Mouse (Mus musculus): ENCODE measurements around the gene Ptpn7. TPM values are rescaled to one million over a fixed set of nuclear protein-coding genes. Genes with fewer than 3 reads are reported as not detected.
A peak's percentile ranks its signal among the peaks of the same experiment; 100 is the strongest.

The Ptpn7 gene
- total and polyA plus RNA-seq, 3 experiments = 202 to 215 TPM; not detected in 1

DNA sequence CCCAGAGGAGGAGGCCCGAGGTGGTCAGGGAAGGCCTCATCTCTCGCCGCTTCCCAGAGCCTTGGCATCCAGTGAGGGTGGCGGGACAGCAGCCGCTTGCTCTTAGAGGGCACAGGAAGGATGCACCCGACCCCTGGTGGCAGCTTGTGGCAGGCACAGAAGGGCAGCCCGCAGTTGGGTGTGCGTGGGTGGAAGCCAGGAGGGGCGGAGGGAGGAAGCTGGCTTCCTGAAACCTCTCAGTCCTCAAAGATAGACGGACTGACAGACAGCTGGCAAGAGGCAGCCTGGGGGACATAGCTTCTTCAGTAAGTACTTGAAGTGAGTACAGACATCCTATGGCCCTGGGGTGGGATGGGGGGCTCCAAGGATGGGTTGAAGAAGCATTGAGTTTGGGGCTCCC lies at the start of gene Ptpn7 (continued):
- TF ChIP-seq CTCF (IDR thresholded peaks at IDR 0.05 in 2 of 3, conservative IDR thresholded peaks at IDR 0.05 in 1 of 3; ENCODE audit: control insufficient read depth in 1 of 3, insufficient read depth in 1 of 3, low read depth in 2 of 3, low read length in 3 of 3, poor library complexity in 1 of 3, severe bottlenecking in 1 of 3) = peak; percentile 65 to 81 (median 78)
- no peak for TF ChIP-seq GATA1 (IDR thresholded peaks at IDR 0.05; ENCODE audit: low read depth, low read length)
- TF ChIP-seq SMC3 (IDR thresholded peaks at IDR 0.05; ENCODE audit: low read depth, low read length) = peak; percentile 40

DNA sequence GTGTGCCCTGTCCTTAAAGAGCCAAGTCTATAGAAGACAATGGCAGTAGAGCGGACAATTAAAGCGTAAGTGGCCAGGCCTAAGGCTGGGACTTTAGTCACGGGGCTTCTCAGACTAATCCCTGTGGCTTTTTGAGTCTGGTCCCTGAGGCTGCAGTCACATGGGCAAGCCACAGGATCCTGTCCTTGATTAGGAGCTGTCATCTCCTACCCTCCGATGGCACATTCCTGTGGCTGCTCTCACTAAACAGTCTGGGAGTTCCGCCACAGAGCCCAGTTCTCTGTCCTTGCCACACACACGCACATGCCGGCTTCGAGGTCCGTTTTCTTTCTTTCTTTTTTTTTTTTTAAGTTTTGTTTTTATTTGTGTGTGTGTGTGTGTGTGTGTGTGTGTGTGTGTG lies 49.0 kb upstream of the Ptpn7 start:
- no peak for TF ChIP-seq ZNF384 (IDR thresholded peaks at IDR 0.05; ENCODE audit: low read depth, low read length)
- TF ChIP-seq ZKSCAN1 (IDR thresholded peaks at IDR 0.05; ENCODE audit: low read depth, low read length) = no peak
- no peak for TF ChIP-seq SMC3 (IDR thresholded peaks at IDR 0.05; ENCODE audit: low read depth, low read length)
- TF ChIP-seq RAD21 (IDR thresholded peaks at IDR 0.05; ENCODE audit: low read depth, low read length) = no peak
- Histone ChIP-seq H3K4me3 (ENCODE audit: control insufficient read depth in 1 of 2, insufficient read depth in 1 of 2, low read depth in 2 of 2, low read length in 2 of 2) (no peak overlapping the region), H3K9ac (ENCODE audit: control insufficient read depth, low read depth, low read length, poor library complexity, severe bottlenecking) (no peak overlapping the region), H3K27ac (ENCODE audit: control insufficient read depth, low read depth, low read length) (no peak overlapping the region), H3K79me2 (ENCODE audit: control insufficient read depth, insufficient read depth, low read length, poor library complexity) (no peaks in the 10 kb centered on the region), H3K36me3 (ENCODE audit: control insufficient read depth in 1 of 2, insufficient read depth in 2 of 2, low read length in 2 of 2) (no peaks in the 10 kb centered on the region), H3K9me3 (replicated peaks; ENCODE audit: insufficient read depth, low read length) (no peaks in the 10 kb centered on the region), H3K4me1 (ENCODE audit: control insufficient read depth in 1 of 2, insufficient read depth in 2 of 2, low read length in 2 of 2) (no peaks in the 10 kb centered on the region), H3K27me3 (ENCODE audit: control insufficient read depth in 1 of 2, insufficient read depth in 2 of 2, low read length in 2 of 2) (no peaks in the 10 kb centered on the region; a peak in 1 of 4 replicates)
- DNase-seq (ENCODE audit: low read depth, low spot score) = no peak

DNA sequence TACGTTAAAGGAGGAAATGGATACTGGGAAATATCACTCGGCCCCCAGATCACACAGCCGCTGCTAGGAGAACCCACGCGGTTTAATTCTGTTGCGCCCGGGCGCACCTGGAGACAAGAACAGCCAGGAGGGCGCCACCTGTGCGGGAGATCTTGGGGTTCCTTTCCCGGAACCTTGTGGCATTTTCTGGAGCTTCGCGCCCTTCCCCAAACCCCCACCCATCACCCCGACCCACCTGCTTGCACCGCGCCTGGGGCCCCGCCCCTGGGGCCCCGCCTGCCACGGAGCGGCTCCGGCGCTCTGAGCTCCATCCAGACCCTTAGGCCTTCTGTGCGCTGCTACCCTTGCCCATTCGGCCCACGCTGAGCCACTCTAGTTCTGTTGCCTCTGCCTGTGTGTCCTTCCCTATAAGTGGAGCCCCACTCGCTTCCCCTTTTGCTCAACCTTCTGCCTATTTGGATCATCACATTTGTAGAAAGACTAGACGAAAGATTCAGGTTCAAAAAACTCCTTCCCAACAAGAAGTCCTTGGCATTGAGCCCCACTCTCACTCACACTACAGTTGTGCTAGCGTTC lies 47.1 kb upstream of the Ptpn7 start:
- Histone ChIP-seq H3K9me3 (replicated peaks; ENCODE audit: insufficient read depth, low read length) (no peaks in the 10 kb centered on the region), H3K9ac (ENCODE audit: control insufficient read depth, low read depth, low read length, poor library complexity, severe bottlenecking) (no peak overlapping the region), H3K27ac (ENCODE audit: control insufficient read depth, low read depth, low read length) (no peak overlapping the region), H3K4me3 (ENCODE audit: control insufficient read depth in 1 of 2, insufficient read depth in 1 of 2, low read depth in 2 of 2, low read length in 2 of 2) (no peak overlapping the region), H3K27me3 (ENCODE audit: control insufficient read depth in 1 of 2, insufficient read depth in 2 of 2, low read length in 2 of 2) (no peaks in the 10 kb centered on the region; a peak in 2 of 4 replicates), H3K36me3 (ENCODE audit: control insufficient read depth in 1 of 2, insufficient read depth in 2 of 2, low read length in 2 of 2) (no peaks in the 10 kb centered on the region), H3K79me2 (ENCODE audit: control insufficient read depth, insufficient read depth, low read length, poor library complexity) (no peaks in the 10 kb centered on the region), H3K4me1 (ENCODE audit: control insufficient read depth in 1 of 2, insufficient read depth in 2 of 2, low read length in 2 of 2) (no peaks in the 10 kb centered on the region)
- TF ChIP-seq MXI1 (IDR thresholded peaks at IDR 0.05; ENCODE audit: low read depth, low read length) = no peak
- no peak for TF ChIP-seq TBP (IDR thresholded peaks at IDR 0.05; ENCODE audit: low read depth, low read length)
- no peak for TF ChIP-seq USF2 (IDR thresholded peaks at IDR 0.05; ENCODE audit: borderline replicate concordance in 1 of 2, insufficient read depth in 1 of 2, low read depth in 1 of 2, low read length in 2 of 2)
- no peak for TF ChIP-seq SIN3A (IDR thresholded peaks at IDR 0.05; ENCODE audit: low read length)
- no peak for TF ChIP-seq E2F4 (IDR thresholded peaks at IDR 0.05; ENCODE audit: borderline replicate concordance, low read depth, low read length)
- TF ChIP-seq JUND (IDR thresholded peaks at IDR 0.05; ENCODE audit: low read depth, low read length) = no peak
- TF ChIP-seq ZMIZ1 (IDR thresholded peaks at IDR 0.05; ENCODE audit: low read depth, low read length) = no peak
- no peak for TF ChIP-seq ZKSCAN1 (IDR thresholded peaks at IDR 0.05; ENCODE audit: low read depth, low read length)
- TF ChIP-seq POLR2AphosphoS2 (IDR thresholded peaks at IDR 0.05; ENCODE audit: low read length) = no peak
- DNase-seq (ENCODE audit: low read depth, low spot score) = no peak
